Mouse (Mus musculus): ENCODE results near the gene Clec2e. TPM values are rescaled to one million over a fixed set of nuclear protein-coding genes. Genes with fewer than 3 reads are reported as not detected.

The Clec2e gene
- polyA plus RNA-seq, 2 experiments, result not detected

- H3K27me3 ChIP-seq (ENCODE audit: control insufficient read depth, insufficient read depth, low read length), result no peaks in the 10 kb centered on the region
- H3K4me2 ChIP-seq (ENCODE audit: low read depth), result no peak overlapping the region
- TF ChIP-seq EP300 (IDR thresholded peaks at IDR 0.05; ENCODE audit: low read depth), result no peak
- no peak for TF ChIP-seq CTCF (IDR thresholded peaks at IDR 0.05; ENCODE audit: low read depth)
- DNase-seq (ENCODE audit: low read depth in 3 of 3, low spot score in 3 of 3) (no peak), ATAC-seq (ENCODE audit: insufficient read depth) (no peak)
- H3K9ac ChIP-seq (replicated peaks), result no peak overlapping the region
- H3K4me1 ChIP-seq (replicated peaks; ENCODE audit: control insufficient read depth in 2 of 2, insufficient read depth in 2 of 2, low read length in 1 of 2), result no peaks in the 10 kb centered on the region
- no peak overlapping the region for H3K4me3 ChIP-seq (ENCODE audit: insufficient read depth in 1 of 2, low read depth in 2 of 2, low read length in 2 of 2)
- H3K9me3 ChIP-seq (ENCODE audit: control insufficient read depth, low read length), result no peaks in the 10 kb centered on the region
- H3K36me3 ChIP-seq (replicated peaks; ENCODE audit: control insufficient read depth, insufficient read depth, low read depth), result no peaks in the 10 kb centered on the region
- H3K27ac ChIP-seq, result no peak overlapping the region
Measured at GRCm38 (mm10) chr6:129042470-129042869, 58.2 kb downstream of the Clec2e start.

Other genes starting within 250 kb of the Clec2e start
- 0.09 and 0.10 TPM in 2 replicates for gene Clec2i, start 213.3 kb downstream of the Clec2e start, polyA plus RNA-seq (2012; rRNA removed)
- gene Clec2i, start 213.3 kb downstream of the Clec2e start, polyA plus RNA-seq (2014; fragmentation: Nextera tagmentation; extraction: Ambion mirVana), result 0.08 TPM in 1 of 2 replicates, not detected in the other
- 2.4 and 5.0 TPM in 2 replicates for gene BC035044, start 209.8 kb downstream of the Clec2e start, polyA plus RNA-seq (2012; rRNA removed)
- gene BC035044, start 209.8 kb downstream of the Clec2e start, polyA plus RNA-seq (2014; fragmentation: Nextera tagmentation; extraction: Ambion mirVana), result 5.4 and 10.6 TPM in 2 replicates
- gene Clec2g, start 166.5 kb downstream of the Clec2e start, polyA plus RNA-seq (2012; rRNA removed), result not detected in 2 replicates
- not detected in 2 replicates for gene Clec2g, start 166.5 kb downstream of the Clec2e start, polyA plus RNA-seq (2014; fragmentation: Nextera tagmentation; extraction: Ambion mirVana)
- gene Klrb1f, start 55.0 kb downstream of the Clec2e start, polyA plus RNA-seq (2012; rRNA removed), result 0.16 and 0.23 TPM in 2 replicates
- gene Klrb1f, start 55.0 kb downstream of the Clec2e start, polyA plus RNA-seq (2014; fragmentation: Nextera tagmentation; extraction: Ambion mirVana), result 0.15 and 0.72 TPM in 2 replicates
- gene Clec2d, start 79.7 kb upstream of the Clec2e start, polyA plus RNA-seq (2012; rRNA removed), result 2.1 and 6.6 TPM in 2 replicates
- 0.19 and 0.22 TPM in 2 replicates for gene Clec2d, start 79.7 kb upstream of the Clec2e start, polyA plus RNA-seq (2014; fragmentation: Nextera tagmentation; extraction: Ambion mirVana)
- 0.44 and 0.98 TPM in 2 replicates for gene Cd69, start 174.5 kb upstream of the Clec2e start, polyA plus RNA-seq (2012; rRNA removed)
- gene Cd69, start 174.5 kb upstream of the Clec2e start, polyA plus RNA-seq (2014; fragmentation: Nextera tagmentation; extraction: Ambion mirVana), result 0.97 and 1.1 TPM in 2 replicates
- not detected in 2 replicates for gene 4922502D21Rik, start 230.9 kb upstream of the Clec2e start, polyA plus RNA-seq (2012; rRNA removed)
- not detected in 2 replicates for gene 4922502D21Rik, start 230.9 kb upstream of the Clec2e start, polyA plus RNA-seq (2014; fragmentation: Nextera tagmentation; extraction: Ambion mirVana)
- gene Clec12a, start 241.8 kb upstream of the Clec2e start, polyA plus RNA-seq (2012; rRNA removed), result 3.3 and 5.5 TPM in 2 replicates
- 9.5 and 10.4 TPM in 2 replicates for gene Clec12a, start 241.8 kb upstream of the Clec2e start, polyA plus RNA-seq (2014; fragmentation: Nextera tagmentation; extraction: Ambion mirVana)